Mouse (Mus musculus) ovary, adult 10 weeks (tissue): ENCODE results near the gene Selenoi. TPM values are rescaled to one million over a fixed set of nuclear protein-coding genes. Genes with fewer than 3 reads are reported as not detected.

Experiments
- polyA plus RNA-seq: library from polyadenylated mRNA; stranded (reverse); fragments of 350-450 nt; fragmentation: Illumina TruSeq; extraction: RNeasy Lipid Tissue Mini Kit (QIAGEN cat#74804); gene quantifications from one replicate; pipeline ENCODE4 v1.2.3, GENCODE M21; 2014

Selenoi gene
- 40.1 TPM for polyA plus RNA-seq

DNA sequence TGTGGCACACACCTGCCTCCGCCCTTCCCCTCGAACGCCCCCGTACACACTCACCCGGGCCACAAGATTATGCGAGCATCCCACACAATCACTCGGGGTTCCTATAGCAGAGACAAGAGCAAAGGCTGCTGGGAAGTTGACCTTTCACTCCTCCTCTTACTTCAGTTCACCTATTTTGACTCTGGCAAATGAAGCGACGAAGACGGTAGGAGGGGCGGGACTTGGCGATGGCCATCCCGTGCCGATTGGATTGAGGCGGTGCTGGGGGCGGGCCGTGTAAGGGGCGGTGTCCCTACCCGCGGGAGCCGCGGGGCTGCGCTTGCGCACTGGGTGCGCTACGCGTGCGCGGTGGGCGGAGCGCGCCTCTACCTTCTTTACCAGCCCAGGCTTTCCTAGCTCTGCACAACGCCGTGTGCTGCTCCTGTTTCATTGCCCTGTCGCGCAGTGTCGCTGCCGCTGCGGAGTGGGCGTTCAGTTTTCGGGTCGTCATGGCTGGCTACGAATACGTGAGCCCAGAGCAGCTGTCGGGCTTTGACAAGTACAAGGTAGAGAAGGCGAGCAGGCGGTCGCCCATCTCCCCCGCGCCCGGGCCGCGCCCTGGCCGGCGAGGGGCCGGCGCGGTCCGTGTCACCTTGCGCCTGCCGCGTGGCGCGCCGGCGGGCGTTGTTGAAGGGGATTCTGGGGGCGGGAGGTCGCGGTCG, at the start of gene Selenoi:
TSS of gene Selenoi (plus strand) at position 311 of the 701 bp plus-strand sequence.

DNA sequence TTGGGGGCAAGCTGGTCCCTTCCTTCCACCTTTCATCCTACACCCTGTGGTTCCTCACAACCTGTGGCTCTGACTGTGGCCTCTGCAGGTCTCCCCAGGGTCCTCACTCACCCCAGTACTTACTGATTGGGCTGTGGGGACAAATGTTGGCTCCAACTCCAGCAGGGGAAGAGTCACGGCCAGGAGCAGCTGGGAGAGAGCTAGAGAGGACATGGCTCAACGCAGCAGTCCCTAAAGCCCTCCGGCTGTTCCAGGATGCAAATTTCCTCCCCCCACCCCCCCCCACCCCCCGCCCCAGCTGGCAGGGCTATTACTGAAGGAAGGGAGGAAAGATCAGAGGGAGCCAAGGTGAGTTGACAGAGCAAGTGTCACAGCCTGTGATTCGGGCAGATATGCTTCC, 26.9 kb upstream of the Selenoi start, which contains the start of gene Adgrf3:
TSS of gene Adgrf3 (minus strand) at position 230 of the 400 bp plus-strand sequence.

DNA sequence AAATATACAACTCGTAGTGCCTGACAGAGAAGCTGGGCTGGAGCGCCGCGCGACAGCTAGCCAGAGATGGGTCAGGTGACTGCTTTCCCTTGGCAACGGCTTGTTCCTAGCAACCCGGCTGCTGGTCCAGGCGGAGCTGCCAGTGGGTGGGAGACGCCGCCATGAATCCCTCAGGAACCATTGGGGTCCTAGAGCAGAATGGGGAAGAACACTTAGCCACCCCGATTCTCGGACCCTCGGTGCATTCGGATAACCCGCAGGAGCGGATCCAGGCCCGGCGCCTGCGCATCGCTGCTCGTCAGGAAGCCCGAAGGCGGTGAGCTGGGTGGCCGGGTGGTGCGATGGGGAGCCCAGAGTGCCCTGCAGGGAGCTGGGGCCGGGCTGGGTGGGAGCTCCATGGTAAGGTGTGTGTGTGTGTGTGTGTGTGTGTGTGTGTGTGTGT, 48.9 kb downstream of the Selenoi start, which contains the start of gene Drc1:
TSS of gene Drc1 (plus strand) at position 98 of the 442 bp plus-strand sequence.

Other genes starting within 250 kb of the Selenoi start
- 1.1 TPM for gene Il6, start 219.5 kb upstream of the Selenoi start, polyA plus RNA-seq
- 38.6 TPM for gene Tyms, start 159.0 kb upstream of the Selenoi start, polyA plus RNA-seq
- not detected for gene Garem2, start 127.4 kb upstream of the Selenoi start, polyA plus RNA-seq
- gene 3110082J24Rik, start 126.5 kb upstream of the Selenoi start, polyA plus RNA-seq = not detected
- gene Hadha, start 77.4 kb upstream of the Selenoi start, polyA plus RNA-seq = 269 TPM
- 775 TPM for gene Hadhb, start 77.3 kb upstream of the Selenoi start, polyA plus RNA-seq
- gene Adgrf3, start 26.9 kb upstream of the Selenoi start, polyA plus RNA-seq = not detected
- 1.5 TPM for gene Drc1, start 48.8 kb downstream of the Selenoi start, polyA plus RNA-seq
- gene Otof, start 229.4 kb downstream of the Selenoi start, polyA plus RNA-seq = not detected
- gene 1700001C02Rik, start 233.5 kb downstream of the Selenoi start, polyA plus RNA-seq = 1.00 TPM